Mouse (Mus musculus) duodenum, adult 2 months (tissue): Measurements from ENCODE around the gene Olfr122. TPM values are rescaled to one million over a fixed set of nuclear protein-coding genes. Genes with fewer than 3 reads are reported as not detected.

Experiments used
- polyA plus RNA-seq: library from polyadenylated mRNA; depleted of rRNA; stranded (reverse); fragments of >200 nt; gene quantifications from 2 replicates; pipeline ENCODE4 v1.2.3, GENCODE M21; 2012; ENCODE audit warnings: low replicate concordance; rRNA removed

The Olfr122 gene
- not detected in 2 replicates for polyA plus RNA-seq

DNA sequence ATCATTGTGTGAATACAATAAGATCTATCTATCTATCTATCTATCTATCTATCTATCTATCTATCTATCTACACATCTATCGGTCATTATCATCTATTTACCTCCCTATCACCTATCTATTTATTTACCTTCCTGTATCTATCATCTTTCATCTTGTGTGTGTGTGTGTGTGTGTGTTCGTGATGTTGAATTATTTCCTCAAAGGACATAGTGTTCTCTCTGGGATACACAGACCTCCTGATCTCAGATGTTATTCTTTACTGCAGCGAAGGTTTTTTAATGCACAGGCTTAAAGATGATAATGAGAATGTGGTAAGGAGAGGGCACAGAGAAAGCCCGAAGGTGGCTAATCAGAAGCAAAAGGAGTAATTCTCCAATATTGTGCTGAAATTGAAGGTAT is at the start of gene Olfr122:
Gene Olfr122, plus strand, starts transcription at position 301 of the 400 bp plus-strand sequence.

DNA sequence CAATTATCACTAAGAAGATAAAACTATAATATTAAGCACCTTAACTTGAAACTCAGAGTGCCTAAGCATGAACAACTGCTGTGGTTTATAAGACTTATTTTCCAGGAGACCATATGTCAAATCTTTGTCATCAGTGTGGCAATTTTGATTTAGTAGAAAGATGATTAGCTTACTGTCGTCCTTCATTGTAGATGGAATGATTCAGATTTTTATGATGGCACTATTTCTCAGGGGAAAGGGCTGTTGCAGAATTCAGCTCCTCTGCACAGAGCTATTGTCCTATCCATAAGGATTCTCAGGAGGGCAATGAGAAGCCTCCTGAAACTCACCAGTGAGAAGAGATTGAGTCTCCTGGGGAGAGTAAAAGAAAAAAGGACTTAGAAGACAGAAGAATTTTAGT is 46.9 kb upstream of the Olfr122 start, which contains the start of gene Olfr120:
Gene Olfr120, plus strand, starts transcription at position 301 of the 400 bp plus-strand sequence.

DNA sequence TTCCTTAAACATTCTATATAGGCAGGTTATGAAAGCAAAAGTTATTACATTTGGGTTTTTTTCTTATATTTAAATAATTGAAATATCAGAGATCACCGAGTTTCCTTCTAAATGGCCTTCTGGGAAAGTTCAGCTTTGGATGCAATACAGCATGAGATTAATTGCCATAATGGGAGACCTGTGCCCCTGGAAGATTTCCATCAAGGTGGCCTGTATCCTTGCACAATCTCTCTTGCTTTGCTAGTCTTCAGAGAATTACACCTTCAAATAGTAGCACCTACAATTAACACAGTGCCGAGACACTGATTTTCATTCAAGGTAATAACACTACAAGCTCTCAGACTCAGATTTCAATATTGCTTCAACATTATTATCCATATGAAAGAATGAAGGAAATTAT is 24.8 kb downstream of the Olfr122 start, which contains the start of gene Olfr123:
Gene Olfr123, plus strand, starts transcription at position 301 of the 400 bp plus-strand sequence.

GRCm38 (mm10) chr17:37799588-37799987 is 31.2 kb downstream of the Olfr122 start, which contains the start of gene Olfr124:
Olfr124 (plus strand) TSS chr17:37799888.

Other genes with a start within 250 kb of the Olfr122 start
- gene Olfr112, start 199.2 kb upstream of the Olfr122 start, polyA plus RNA-seq: not detected in 2 replicates
- not detected in 2 replicates for gene Olfr113, start 190.9 kb upstream of the Olfr122 start, polyA plus RNA-seq
- gene Olfr114, start 175.9 kb upstream of the Olfr122 start, polyA plus RNA-seq: not detected in 2 replicates
- not detected in 2 replicates for gene Olfr115, start 141.5 kb upstream of the Olfr122 start, polyA plus RNA-seq
- not detected in 2 replicates for gene Olfr116, start 141.4 kb upstream of the Olfr122 start, polyA plus RNA-seq
- gene Olfr117, start 104.8 kb upstream of the Olfr122 start, polyA plus RNA-seq: not detected in 2 replicates
- gene Olfr118, start 101.6 kb upstream of the Olfr122 start, polyA plus RNA-seq: not detected in 2 replicates
- gene Olfr119, start 72.0 kb upstream of the Olfr122 start, polyA plus RNA-seq: not detected in 2 replicates
- not detected in 2 replicates for gene Olfr120, start 46.8 kb upstream of the Olfr122 start, polyA plus RNA-seq
- gene Olfr121, start 19.8 kb upstream of the Olfr122 start, polyA plus RNA-seq: not detected in 2 replicates
- gene Olfr123, start 24.9 kb downstream of the Olfr122 start, polyA plus RNA-seq: not detected in 2 replicates
- not detected in 2 replicates for gene Olfr124, start 31.3 kb downstream of the Olfr122 start, polyA plus RNA-seq
- not detected in 2 replicates for gene Olfr125, start 64.3 kb downstream of the Olfr122 start, polyA plus RNA-seq
- not detected in 2 replicates for gene Olfr126, start 78.9 kb downstream of the Olfr122 start, polyA plus RNA-seq
- not detected in 2 replicates for gene Olfr127, start 131.8 kb downstream of the Olfr122 start, polyA plus RNA-seq
- gene Olfr128, start 151.9 kb downstream of the Olfr122 start, polyA plus RNA-seq: not detected in 2 replicates
- gene Olfr761, start 184.5 kb downstream of the Olfr122 start, polyA plus RNA-seq: not detected in 2 replicates